Mouse (Mus musculus) embryonic fibroblast, embryonic 13.5 days (primary cell): ENCODE measurements around the gene Car10.

Experiments used
- CTCF ChIP-seq: IDR thresholded peaks from 2 replicates; pipeline ENCODE4 v1.5.1; 2011; ENCODE audit warnings: mild to moderate bottlenecking, control low read depth, low read length, moderate library complexity, borderline replicate concordance; ENCODE audit not compliant: insufficient read depth
- POLR2A ChIP-seq: IDR thresholded peaks from 2 replicates; pipeline ENCODE4 v1.6.1; 2011; ENCODE audit warnings: low read depth, mild to moderate bottlenecking, control low read depth, low read length, moderate library complexity

DNA sequence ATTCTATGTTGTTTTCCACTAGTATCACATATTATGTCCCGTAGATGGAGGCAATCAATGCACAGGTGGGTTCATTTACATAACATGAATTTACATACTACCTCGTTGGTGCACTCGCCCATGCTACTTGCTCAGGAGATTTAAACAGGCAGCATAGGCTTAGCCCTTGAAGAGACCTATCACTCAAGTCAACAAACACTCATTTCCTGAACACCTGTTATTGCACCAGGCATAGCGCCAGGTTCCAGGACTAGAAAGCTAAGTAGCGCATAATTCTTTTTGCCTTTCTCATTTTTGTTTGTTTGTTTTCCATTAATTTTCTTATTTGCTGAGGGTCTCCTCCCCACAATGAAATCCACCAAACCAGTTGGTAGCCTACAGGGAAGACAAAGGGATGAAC, 333.7 kb downstream of the Car10 start:
- TF ChIP-seq CTCF (no peak), POLR2A (no peak)
